Mouse (Mus musculus): ENCODE measurements around the gene Taldo1. TPM values are rescaled to one million over a fixed set of nuclear protein-coding genes. Genes with fewer than 3 reads are reported as not detected.
A peak's percentile ranks its signal among the peaks of the same experiment; 100 is the strongest.
"Not testable (repeated sequence)": the region's sequence is repeated elsewhere in the genome, so short reads cannot be mapped to it uniquely, and the experiment has no call there.

Taldo1 gene
- polyA plus RNA-seq, 2 experiments from 2014 or later, result 309 to 337 TPM

DNA sequence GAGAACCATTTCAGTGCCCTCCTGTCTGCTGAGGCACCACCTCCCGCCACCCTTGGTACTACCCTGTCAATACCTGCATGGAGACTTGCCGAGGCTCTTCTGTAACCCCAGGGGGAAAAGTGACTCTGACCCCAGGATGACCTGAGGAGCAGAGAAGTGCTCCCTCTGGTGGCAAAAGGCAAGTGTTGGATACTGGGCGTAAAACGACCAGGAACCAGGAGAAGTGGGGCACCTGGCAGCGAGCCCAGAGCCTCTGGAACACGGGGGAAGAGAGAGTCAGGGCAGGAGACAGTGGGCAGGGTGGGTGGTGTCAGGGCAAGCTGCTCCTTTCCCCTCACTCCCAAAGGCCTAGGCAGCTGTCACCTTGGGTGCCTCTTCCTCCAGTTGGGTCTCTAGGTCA lies 48.6 kb downstream of the Taldo1 start:
- ATAC-seq, result no peak

GRCm38 (mm10) chr7:141441460-141441859 lies 49.5 kb downstream of the Taldo1 start:
- ATAC-seq, result no peak

GRCm38 (mm10) chr7:141442199-141442598 lies 50.2 kb downstream of the Taldo1 start:
- no peak for ATAC-seq

DNA sequence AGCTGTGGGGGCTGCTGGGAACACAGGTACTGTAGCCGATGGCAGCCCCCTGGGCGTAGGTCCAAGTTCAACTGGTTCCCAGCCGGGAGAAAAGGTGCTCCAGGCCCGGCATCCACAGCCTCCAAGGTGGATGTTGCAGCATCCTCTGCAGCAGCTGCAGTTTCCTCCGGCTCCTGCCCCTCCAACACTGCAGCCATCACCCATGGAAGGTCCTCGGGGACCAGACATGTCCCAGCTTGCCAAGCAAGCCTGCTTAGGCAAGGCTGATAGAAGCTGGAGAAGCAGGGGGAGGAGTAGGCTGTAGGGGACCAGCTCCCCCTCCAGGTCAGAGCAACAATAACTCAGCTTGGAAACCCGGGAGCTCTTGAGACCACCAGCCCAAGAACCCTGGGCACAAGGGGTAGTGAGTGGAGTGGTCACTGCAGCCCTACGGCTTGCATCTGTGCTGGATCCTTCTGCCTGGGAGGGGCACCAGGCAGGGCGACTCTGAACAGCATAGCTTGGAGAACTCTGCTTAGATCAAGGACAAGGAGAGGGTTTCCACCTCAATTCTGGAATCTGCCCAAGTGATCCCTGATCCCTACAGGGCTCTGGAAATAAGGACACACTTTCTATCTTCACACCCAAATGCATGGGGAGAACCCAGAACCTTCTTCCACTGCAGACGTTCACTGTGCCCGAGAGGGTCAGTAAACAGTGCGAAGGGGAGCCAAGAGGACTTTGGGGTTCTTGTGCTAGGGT lies 51.3 kb downstream of the Taldo1 start:
- no peak for ATAC-seq

DNA sequence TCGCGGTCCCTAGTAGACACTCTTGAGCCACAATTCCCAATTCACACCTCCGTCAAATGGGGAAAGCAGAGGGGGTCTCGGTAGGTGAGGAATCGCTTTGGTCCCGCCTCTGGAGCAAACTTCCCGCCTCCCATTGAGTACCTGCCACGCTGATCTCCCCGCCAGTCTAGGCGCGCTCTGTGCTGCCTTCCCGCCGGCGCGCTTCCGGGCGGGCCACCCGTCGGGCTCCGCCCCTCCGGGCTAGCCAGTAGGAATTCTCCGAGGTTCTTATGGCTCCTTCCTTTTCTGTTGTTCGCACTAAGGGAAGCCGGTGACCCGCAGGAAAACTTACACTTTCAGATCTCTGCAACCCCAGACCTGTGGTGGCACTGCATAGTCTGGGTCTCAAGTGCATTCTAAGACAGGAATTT lies 51.8 kb downstream of the Taldo1 start, which contains the start of gene Pidd1:
Pidd1 (minus strand) TSS at position 198 of the 410 bp plus-strand sequence.
- peak; percentile 47 for ATAC-seq

GRCm38 (mm10) chr7:141446374-141446773 lies 54.4 kb downstream of the Taldo1 start:
- ATAC-seq, result not testable (repeated sequence)

DNA sequence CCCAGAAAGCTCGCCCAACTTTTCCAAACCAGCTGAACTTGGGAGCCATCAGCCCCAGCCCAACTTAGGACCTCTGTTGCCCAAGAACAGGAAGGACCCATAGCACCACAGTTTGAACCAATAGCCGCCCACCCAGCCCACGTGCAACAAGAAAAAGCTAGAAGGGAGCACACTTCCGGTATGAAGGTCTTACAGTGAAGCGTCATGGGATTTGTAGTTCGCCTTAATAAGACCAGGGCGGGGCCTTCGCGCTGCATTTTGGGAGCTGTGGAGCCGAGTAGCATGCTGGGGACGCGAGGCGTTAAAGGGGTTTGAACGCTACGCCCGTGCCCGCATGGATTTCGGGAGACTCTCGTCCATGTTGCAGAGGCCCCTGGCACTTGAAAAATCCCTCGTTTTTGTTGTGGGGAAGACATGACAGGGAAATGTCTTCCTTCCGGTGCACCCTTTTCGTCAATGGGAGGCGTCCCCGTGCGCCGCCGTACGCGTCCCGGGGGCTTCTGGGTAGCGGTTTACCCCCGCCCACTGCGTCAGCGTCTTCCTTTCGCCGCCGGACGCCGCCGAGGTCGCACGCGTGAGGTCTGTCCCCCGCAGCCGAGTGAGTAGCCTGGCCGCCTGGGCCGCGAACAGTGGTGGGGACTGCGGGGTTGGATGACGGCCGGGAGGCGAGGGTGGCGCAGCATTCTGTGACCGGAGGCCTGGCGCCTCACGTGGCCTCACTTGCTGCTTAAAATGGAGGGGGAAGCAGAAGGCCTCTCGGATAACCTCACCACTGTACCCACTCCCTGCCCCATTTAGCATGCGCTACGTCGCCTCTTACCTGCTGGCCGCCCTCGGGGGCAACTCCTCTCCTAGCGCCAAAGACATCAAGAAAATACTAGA lies 55.4 kb downstream of the Taldo1 start, which contains the start of gene Rplp2:
Rplp2 (plus strand) TSS at position 261 of the 882 bp plus-strand sequence.
- peak; percentile 89 for ATAC-seq

- ATAC-seq, result no peak
These were observed 59.9 kb downstream of the Taldo1 start for GRCm38 (mm10) chr7:141451928-141452327.

Other genes with a start within 250 kb of the Taldo1 start
- gene Rnh1, start 219.3 kb upstream of the Taldo1 start, polyA plus RNA-seq (2017; shearing (Covaris generic)), result 100 to 1,000 TPM; 121 to 188 TPM
- gene Hras, start 198.2 kb upstream of the Taldo1 start, polyA plus RNA-seq (2017; shearing (Covaris generic)), result 1 to 10 TPM; 3.8 to 4.3 TPM
- gene Lrrc56, start 198.0 kb upstream of the Taldo1 start, polyA plus RNA-seq (2017; shearing (Covaris generic)), result 1 to 10 TPM; 2.2 to 4.5 TPM
- gene Lmntd2, start 178.1 kb upstream of the Taldo1 start, polyA plus RNA-seq (2017; shearing (Covaris generic)), result 1 to 10 TPM; 8.5 to 9.6 TPM
- 10 to 100 TPM; 14.2 to 15.9 TPM for gene Rassf7, start 176.3 kb upstream of the Taldo1 start, polyA plus RNA-seq (2017; shearing (Covaris generic))
- 10 to 100 TPM; 45.3 to 54.8 TPM for gene Phrf1, start 163.4 kb upstream of the Taldo1 start, polyA plus RNA-seq (2017; shearing (Covaris generic))
- 100 to 1,000 TPM; 119 to 231 TPM for gene Irf7, start 125.7 kb upstream of the Taldo1 start, polyA plus RNA-seq (2017; shearing (Covaris generic))
- not detected for gene Cdhr5, start 115.4 kb upstream of the Taldo1 start, polyA plus RNA-seq (2017; shearing (Covaris generic))
- not detected for gene Sct, start 113.1 kb upstream of the Taldo1 start, polyA plus RNA-seq (2017; shearing (Covaris generic))
- not detected for gene Drd4, start 100.2 kb upstream of the Taldo1 start, polyA plus RNA-seq (2017; shearing (Covaris generic))
- gene Deaf1, start 64.5 kb upstream of the Taldo1 start, polyA plus RNA-seq (2017; shearing (Covaris generic)), result 10 to 100 TPM; 24.5 to 29.1 TPM
- 10 to 100 TPM; 28.5 to 52.5 TPM for gene Tmem80, start 64.5 kb upstream of the Taldo1 start, polyA plus RNA-seq (2017; shearing (Covaris generic))
- gene Eps8l2, start 53.3 kb upstream of the Taldo1 start, polyA plus RNA-seq (2017; shearing (Covaris generic)), result not detected
- gene Gatd1, start 21.9 kb downstream of the Taldo1 start, polyA plus RNA-seq (2017; shearing (Covaris generic)), result 100 to 1,000 TPM; 106 to 109 TPM
- not detected for gene Cend1, start 37.3 kb downstream of the Taldo1 start, polyA plus RNA-seq (2017; shearing (Covaris generic))
- 10 to 100 TPM; 41.4 to 60.0 TPM for gene Slc25a22, start 45.7 kb downstream of the Taldo1 start, polyA plus RNA-seq (2017; shearing (Covaris generic))
- gene Pidd1, start 51.8 kb downstream of the Taldo1 start, polyA plus RNA-seq (2017; shearing (Covaris generic)), result 10 to 100 TPM in 1 of 2 experiments, 1 to 10 TPM in 1; 7.1 to 22.1 TPM
- gene Rplp2, start 55.2 kb downstream of the Taldo1 start, polyA plus RNA-seq (2017; shearing (Covaris generic)), result 1,000 to 10,000 TPM; 2,718 to 3,399 TPM
- gene Pnpla2, start 63.0 kb downstream of the Taldo1 start, polyA plus RNA-seq (2017; shearing (Covaris generic)), result 10 to 100 TPM; 66.1 to 92.2 TPM
- not detected for gene Cracr2b, start 68.9 kb downstream of the Taldo1 start, polyA plus RNA-seq (2017; shearing (Covaris generic))
- gene Cd151, start 75.2 kb downstream of the Taldo1 start, polyA plus RNA-seq (2017; shearing (Covaris generic)), result 10 to 100 TPM in 1 of 2 experiments, 1 to 10 TPM in 1; 7.8 to 12.0 TPM
- 10 to 100 TPM; 19.4 to 20.8 TPM for gene Polr2l, start 82.9 kb downstream of the Taldo1 start, polyA plus RNA-seq (2017; shearing (Covaris generic))
- 1 to 10 TPM; 1.3 to 1.5 TPM for gene Tspan4, start 83.0 kb downstream of the Taldo1 start, polyA plus RNA-seq (2017; shearing (Covaris generic))
- gene Chid1, start 147.7 kb downstream of the Taldo1 start, polyA plus RNA-seq (2017; shearing (Covaris generic)), result 10 to 100 TPM; 21.9 to 23.4 TPM
- gene Ap2a2, start 170.0 kb downstream of the Taldo1 start, polyA plus RNA-seq (2017; shearing (Covaris generic)), result 10 to 100 TPM; 16.6 to 17.1 TPM